Mouse (Mus musculus) gonadal fat pad, adult 2 months (tissue): ENCODE measurements around the gene Vsir. TPM values are rescaled to one million over a fixed set of nuclear protein-coding genes. Genes with fewer than 3 reads are reported as not detected.

Experiments used
- DNase-seq: peaks from one replicate; pipeline ENCODE4 v3.0.0-alpha.2; 2012; ENCODE audit warnings: low read depth
- polyA plus RNA-seq: library from polyadenylated mRNA; depleted of rRNA; stranded (reverse); fragments of >200 nt; gene quantifications from 2 replicates; pipeline ENCODE4 v1.2.3, GENCODE M21; 2012; rRNA removed

Vsir gene
- polyA plus RNA-seq, result 63.4 and 89.7 TPM in 2 replicates

DNA sequence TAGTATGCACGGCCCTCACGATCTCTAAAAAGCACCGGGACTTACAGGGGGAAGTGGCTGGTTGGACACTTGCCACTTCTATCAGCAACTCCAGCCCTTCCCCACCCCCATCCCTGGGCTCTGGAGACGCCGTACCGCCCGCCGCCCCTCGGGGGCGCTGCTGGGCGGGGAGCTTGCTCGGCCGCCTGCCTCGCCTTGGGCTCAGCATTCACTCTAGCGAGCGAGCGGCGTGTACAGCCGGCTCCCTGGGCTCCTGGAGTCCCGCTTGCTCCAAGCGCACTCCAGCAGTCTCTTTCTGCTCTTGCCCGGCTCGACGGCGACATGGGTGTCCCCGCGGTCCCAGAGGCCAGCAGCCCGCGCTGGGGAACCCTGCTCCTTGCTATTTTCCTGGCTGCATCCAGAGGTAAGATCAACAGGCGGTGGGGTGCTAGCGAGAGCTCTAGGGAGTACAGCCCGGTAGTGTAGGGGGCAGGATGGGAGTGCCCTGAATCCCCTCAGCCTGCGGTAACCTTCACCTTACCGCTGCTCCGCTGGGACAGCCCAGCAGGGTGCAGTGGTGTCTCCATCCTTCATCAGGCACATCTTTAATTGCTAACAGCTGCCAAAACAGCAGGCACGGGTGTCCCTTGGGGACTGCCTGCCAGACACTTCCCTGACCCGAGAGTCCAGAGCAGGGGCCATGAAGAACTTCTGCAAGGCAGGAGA, at the start of gene Vsir:
Gene Vsir (plus strand): TSS at position 151 of the 705 bp plus-strand sequence.
- no peak for DNase-seq

DNA sequence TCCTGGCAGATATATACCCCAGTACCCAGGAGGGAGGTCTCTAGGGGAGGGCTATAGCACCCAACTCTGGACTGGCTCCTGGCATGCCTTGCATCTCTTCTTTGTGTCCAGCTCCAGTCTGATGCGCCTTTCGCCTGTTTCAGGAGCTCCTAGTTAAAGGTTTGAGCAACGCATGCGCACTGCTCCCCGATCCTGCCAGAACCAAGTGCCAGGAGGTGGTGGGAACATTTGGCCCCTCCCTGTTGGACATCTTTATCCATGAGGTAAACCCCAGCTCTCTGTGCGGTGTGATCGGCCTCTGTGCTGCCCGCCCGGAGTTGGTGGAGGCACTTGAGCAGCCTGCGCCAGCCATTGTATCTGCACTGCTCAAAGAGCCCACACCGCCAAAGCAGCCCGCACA, 47.0 kb upstream of the Vsir start:
- DNase-seq, result no peak

DNA sequence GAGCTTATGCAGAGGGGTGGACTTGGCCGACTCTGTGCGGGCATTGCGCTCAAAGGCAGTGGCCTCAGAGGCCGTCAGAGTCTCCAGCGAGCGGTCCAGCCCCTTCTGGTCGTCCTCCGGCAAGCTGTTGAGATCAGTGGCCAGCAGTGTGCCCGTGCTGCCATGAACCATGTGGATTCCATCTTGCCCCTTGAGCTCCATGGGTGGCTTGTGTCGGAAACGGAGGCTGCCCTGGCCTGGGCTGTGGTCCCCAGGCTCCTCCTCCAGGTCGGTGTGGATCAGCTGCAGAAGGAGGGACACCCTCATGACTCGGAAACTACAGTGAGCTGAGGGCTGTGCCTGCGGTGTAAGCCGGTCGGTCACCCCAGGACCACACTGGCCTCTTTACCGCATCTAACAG, 43.2 kb upstream of the Vsir start:
- DNase-seq, result no peak

DNA sequence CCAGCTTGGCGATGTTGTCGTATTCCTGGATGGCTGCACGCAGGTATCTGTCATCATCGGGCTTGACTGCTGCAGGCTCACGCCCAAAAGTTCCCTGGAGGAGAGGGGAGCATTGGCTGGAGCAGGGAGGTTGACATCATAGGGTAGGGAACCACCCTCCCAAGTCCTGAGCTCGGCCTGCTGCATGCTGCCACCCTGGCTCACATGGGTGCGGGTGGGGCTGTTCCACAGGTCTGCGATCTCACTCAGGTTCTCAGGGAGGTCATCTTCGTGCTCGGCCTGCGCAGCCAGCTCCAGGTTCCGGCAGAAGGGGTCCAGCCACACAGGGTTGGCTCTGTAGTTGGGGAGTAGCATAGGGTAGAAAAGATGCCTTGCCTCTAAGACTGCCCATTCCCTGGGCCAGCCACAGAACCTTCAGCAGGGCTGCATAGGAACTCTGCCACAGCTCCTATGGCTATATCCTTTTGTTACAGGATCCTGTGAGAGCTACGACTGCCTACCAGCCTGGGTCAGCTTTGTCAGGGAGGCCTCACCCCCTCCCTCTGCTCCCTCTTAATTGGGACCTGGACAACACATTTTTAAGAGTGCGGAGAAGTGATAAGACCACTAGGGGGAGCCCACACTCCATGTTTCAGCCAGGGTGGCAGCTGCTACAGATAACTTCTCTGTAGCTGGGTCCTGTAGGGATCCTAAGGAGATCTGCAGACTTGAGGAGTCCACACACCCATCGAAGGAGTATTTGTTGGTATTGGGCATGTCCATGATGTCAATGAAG, 41.6 kb upstream of the Vsir start:
- no peak for DNase-seq

DNA sequence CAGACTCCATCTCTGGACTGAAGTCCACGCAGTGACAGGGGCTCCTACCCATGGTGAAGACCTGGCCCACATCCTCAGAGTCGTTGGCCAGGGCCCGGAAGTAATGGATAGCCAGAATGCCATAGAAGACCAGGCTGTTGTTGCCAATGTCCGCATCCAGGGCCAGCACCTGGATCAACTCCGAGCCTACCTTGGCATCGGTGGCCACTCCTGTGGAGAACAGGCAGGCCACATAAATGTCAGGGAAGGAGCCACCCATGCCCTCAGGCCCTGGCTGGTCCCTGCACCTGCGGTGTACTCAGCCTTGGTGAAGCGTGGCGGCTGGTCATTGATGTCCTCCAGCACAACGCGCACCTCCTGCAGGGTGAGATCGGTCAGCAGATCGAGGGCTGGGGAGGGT, 36.0 kb upstream of the Vsir start:
- no peak for DNase-seq

DNA sequence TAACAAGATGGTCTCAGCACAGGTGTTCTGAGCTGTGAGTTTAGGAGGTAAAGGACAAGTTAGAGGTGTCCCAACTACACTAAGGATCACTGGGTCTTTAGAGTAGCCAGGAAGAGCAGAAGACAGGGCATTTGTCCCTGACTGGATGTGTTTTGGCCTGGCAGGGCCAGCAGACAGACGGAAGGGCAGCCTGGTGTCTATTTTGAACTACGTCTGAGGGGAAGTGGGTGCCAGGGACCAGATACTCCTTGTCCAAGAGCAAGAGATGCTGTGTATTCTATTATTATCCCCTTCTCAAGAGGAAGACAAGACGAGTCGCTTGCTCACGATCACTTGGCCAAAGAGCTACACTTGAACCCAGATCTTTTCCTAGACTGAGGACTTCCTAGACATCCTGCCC, 33.0 kb upstream of the Vsir start:
- DNase-seq, result no peak

DNA sequence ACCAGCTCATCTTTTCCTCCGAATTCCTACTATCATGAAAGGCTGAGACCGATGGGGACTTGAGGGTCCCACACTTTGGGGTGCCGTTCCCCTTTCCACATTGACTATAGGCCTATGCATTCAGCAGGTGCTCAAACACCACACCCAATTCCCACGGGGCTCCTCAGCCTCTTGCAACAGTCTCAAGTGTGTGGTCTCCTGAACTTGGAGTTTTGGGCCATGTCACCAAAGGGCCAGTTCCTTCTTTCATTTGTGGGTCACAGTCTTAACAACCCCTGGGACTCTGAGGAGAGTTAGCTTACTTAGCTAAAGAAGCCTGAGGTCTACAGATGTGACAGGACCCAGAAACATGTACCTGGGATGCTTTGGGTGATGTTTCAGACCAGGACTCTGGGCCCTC, 30.5 kb upstream of the Vsir start:
- DNase-seq, result no peak

DNA sequence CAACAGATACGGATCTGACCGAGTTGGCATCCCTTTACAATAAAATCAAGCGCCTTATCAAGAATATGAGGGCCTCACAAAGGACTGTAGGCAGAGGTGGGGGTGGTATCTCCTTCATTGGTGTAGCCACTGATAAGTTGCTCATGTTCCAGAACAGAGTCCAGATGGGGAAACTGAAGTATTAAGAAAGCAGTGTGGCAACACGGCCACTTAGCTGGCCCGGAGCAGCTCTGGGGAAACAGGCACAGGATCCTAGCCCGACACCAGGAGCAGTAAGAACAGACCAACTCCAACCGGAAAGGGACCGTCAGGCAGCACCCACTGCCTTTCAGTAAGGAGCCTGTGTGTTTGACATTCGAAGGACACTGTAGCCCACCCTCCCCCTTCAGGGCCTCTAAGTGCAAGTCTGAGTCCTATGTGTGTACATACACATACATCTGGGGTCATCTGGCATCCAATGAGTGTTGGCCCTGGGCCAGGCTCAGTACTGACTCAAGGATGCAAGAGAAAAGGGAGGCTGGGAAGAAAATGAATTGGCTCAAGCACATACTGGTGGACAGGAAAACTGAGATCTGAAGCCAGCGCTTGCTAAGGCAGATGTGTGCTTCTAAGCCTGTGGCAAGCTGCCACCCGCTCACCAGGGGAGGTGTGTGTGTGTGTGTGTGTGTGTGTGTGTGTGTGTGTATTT, 17.5 kb upstream of the Vsir start:
- DNase-seq, result no peak

DNA sequence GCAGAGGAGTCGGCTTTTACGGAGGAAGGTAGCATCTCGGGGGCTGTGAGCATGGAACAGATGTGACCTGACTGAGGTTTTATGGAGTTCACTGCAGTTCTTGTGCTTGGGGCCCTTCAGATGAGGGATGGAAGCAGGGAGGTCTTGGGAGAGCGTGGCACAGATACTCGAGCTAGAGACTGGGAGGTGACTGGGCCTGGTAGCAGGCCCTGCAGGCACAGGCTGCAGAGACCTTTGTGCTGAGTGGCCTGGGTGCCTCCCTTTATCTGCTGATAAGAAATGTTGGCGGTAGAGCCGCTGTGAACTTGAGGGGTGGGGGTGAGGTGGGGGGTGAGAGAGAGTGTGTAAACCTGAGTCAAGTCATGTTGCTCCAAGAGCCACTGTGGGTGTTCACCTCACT, 12.1 kb upstream of the Vsir start:
- no peak for DNase-seq

DNA sequence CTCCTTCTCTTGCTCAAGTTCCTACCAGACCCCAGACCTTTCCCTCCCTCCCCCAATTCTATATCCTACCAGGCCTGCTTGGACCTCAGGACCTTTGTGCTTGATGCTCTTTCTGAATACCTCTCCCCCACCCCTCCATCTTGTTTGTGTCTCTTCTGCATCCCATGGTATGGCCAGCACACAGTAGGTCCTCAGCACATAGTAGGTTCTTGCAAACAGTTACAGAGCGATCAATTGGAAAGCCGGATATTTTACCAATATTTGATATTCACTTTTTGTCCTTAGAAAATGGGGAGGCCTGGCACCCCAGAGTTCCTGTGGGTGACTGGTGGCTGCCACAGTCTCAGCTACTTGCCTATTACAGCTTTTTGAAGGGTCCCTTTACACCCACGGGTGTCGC, 11.6 kb upstream of the Vsir start:
- DNase-seq, result no peak

DNA sequence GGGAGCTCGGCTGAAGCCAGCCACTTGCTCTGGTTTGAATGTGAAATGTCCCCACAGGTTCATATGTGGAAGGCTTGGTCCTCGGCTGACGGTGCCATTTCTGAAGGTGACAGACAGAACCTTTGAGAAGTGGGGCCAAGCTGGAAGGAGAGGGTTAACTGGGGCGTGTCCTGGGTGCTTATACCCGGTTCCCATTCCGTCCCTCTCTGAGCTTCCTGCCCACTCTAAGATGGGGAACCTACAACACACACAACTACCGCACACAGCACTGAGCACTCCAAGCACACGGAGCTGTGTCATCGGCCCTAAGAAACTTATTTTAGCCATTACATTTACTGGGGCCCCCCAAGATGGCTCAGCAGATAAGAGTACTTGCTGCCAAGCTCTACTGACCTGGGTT, 5.1 kb upstream of the Vsir start:
- no peak for DNase-seq

DNA sequence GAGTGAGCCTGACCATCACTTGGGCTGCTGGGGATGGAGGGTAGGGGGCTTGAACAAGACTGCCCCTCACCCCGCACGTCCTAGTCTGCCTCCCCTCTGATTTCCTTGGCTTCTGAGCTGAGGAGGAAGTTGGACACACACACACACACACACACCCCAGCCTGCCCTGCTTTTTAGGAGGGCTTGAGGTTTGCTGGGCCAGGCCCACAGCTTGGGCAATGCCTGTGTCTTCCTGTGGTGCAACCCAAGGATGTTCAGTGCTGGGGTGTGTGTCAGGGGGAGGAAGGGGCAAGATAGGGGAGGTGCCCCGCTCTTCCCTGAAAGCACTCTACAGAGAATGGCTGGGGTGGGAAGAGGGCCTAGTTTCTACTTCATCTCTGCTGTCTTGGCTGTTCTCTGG, 2.5 kb upstream of the Vsir start:
- no peak for DNase-seq

DNA sequence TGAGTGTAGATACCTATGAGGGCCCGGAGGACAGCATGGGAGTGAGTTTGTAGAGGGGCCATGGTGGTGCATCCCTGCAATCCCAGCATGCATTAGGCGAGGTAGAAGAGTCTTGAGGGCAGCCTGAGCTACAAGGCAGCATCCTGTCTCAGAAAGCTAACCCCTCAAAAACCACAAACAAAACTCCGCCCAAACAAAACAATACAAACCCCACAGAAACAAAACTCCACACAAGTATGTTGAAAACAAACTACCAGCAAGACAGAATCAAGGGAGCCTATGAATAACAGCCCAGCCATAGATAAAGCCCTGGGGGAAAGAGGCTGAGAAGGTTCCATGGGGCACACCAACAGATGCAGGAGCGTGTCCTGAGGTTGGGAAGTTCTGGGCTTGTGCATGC, 595 bp upstream of the Vsir start:
- DNase-seq, result no peak

DNA sequence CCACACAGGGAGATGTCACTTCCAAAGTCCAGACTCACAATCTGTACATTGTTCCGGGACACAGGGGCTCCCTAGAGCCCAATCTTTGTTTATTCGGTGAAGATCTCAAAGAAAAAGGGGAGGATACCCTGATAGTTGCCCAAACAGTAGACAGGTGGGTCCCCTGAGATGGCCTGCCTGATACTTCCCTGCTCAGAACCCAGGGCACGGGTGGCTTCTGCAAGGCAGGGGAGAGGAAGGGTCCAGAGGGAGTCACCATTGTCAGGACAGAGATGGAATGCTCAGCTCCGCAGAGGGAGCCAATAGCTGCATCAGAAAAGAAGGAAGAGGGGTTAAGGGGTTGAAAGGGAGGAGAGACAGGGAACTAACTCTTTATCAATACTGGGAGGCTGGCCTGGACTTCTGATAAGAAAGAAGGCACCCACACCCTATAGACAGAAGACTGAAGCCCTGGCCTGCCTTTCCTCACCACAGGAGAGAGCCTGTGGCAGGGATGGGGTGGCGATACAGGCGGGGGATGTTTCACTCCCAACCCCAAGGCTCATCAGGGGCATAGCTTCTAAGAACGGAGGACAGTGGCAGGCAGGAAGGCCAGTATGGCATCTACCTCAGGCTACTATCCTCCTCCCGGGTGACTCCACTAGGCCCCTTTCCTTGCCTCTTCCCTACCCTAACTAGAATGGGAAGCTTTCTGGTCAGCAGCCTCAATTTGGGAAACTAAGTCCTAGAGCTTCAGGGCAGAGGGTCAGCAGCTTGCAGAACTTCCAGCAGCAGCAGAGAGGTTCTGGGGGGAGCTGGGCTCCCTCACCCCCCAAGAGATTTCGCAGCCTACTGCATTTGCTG, 1.3 kb downstream of the Vsir start:
- no peak for DNase-seq

DNA sequence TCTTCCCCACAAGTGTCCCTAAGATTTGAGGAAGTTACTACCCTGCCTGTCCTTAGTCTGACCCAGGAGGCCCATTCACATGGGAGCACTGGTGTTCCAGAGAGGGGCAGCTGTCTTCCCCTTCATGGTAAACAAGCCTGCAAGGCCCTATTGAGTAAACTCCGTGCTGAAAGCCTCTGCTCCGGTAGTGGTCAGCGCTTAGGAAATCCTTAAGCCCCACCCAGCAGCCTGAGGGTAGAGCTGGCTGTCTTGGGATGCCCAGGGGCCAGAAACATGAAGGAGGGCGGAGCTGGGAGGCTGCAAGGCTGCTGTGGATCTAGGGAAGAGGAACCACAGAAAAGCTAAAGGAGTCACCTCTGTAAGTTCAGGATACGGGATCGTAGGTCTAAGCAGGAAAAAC, 2.4 kb downstream of the Vsir start:
- no peak for DNase-seq

DNA sequence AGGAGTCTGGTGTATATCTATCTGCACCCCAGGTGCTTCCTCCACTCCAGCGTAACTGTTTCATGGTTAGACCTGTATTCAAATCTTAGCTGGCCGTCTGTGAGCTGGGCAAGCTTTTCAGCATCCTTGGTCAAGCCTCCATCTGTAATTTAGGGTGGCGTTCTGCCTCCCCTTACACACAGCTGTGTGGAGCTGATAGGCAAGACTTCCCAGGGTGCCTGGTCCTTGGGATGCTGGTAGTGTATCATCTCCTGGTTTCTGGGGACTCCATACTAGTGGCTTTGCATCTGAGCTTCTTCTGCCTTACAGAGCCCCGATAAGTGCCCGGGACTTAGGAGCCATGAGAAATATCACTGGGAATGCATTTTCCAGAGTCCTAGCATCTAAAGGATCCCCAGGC, 3.0 kb downstream of the Vsir start:
- no peak for DNase-seq

DNA sequence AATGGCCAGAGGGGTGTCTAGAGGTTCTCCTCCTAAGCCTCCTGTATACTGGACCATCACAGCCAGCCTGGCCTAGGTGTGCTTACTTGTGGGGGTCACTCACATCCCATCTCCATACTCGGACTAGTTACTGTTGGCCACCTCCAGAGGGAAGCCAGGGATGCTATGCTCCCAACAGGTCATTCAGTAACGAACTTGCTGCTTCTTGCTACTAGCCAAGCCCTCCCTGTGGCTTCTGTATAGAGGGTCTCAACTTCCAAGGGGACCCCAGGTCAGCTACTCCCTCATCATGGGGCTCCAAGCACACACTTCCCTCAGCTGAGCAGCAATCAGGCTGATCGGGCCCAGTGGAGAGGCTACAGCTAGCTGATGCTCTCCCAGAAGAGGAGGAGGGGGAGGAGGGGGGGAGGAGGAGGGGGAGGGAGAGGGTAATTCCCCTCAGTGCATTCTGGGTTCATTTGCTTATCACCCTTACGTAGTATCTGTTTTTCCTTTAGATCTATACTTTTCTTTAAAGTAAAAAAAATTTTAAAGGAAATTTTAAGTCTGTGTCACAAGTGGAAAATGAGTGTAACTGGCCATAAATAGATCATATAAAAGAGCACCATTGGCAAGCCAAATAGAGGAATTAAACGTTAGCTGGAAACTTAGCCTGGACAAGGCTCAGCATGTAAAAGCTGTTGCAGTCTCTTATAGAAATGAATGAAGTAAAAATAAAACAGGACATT, 3.6 kb downstream of the Vsir start:
- DNase-seq, result no peak

DNA sequence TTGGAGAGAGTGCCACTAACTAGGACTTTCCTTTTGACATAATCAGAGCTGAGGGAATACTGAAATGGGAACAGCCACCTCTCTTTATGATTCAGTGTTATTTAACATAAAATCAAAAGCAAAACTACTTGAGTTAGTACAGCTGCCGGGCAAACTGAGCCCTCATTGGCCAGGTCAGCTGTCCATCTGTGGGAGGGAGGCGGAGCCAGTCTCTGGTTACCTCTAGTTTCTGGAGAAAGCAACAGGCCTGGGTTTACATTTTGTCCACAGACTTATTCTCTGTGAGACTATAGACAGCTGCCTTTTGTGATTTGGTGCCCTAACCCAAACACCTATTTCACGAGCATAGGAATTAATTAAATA, 4.1 kb downstream of the Vsir start:
- DNase-seq, result no peak

DNA sequence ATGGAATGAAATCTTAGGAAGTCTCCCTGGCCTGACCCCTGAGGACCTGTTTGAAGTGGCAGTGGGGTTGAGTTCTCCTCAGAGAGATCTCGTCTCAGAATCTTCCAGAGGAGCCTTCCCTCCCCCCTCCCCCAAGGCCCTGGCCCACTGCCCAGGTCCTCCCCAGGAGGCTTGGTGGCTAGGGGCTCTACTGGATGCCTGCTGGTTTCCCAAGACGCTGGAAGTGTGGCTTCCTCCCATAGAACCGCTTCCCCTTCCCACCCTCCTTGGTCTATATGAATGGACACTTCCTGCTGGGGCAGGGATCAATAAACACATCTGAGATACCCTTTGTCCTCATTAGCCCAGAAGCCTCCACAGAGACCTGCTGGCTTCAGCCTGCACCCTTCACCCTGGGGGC, 4.6 kb downstream of the Vsir start:
- DNase-seq, result no peak

DNA sequence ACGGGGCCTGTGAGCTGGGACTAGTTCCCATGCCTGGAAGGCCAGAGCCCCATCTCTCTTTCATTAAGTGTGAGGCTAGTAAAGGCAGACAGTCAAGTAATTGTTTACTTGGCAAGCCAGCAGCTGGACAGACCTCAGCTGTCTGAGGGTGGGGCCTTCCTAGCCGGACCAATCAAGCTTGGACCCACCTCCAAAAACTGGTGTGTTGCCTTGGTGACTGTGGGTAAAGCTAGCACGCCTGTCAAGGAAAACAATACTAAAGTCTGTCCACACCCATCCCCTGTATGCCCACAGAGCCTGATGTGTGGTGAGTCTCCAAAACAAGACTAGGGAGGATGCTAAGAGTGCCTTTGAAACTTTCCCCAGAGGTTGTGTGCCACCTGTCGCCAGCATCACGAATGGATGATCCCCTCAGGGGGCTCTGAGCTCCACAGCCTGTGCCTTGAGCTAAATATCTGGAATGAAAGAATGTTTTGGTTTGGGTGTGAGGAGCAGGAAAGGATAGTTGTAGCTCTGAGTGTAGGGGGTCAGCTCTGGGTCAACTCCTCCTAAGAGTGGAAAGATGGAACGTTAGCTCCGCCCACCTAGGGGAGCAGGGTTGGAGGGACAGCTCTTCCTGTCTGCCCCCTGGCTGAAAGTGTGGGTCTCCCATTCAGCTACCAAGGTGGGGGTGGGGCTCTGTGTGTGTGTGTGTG, 5.3 kb downstream of the Vsir start:
- DNase-seq, result no peak
